In the genomic region with DNA sequence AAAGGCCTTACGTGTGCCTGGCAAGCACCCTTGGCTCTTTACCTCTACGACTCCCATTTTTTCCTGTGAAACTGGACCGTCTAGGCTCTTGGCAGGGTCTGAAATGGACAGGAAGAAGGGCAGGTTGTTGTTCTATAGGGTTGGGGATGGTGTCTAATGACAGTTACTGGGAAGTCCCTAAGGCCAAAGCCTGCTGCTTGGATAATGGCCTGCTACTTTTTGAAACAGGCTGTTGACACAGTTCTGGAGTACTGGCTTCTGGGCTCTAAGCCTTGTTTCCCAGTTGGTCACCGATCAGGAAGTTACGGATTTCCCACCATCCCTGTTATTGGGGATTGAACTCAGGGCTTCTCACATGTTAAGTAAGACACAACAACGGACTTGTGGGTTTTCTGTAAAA, we compare ENCODE assay signal across 9 mouse cellular contexts. TPM values are rescaled to one million over a fixed set of nuclear protein-coding genes. Genes with fewer than 3 reads are reported as not detected.
DNase-seq lines count a peak whose midpoint lies in the region; ATAC-seq lines count a peak whose summit lies in the region.
"Had no signal": no experiment of that assay in that cellular context is flagged by ENCODE, and none has a peak within 500 bp of the region (broad histone marks: within the 10 kb centered on the region; RNA-seq: fewer than 3 reads in every experiment).

No protein-coding gene starts in this region.

- no peak for ATAC-seq in heart, embryonic 16.5 days (replicated peaks; ENCODE audit: extremely low read depth, insufficient read depth, low FRiP score)
- no peak for ATAC-seq in hindbrain, embryonic 16.5 days
- no peak for ATAC-seq in midbrain, embryonic 14.5 days (ENCODE audit: low FRiP score, low TSS enrichment)

- H3K4me1 ChIP-seq in heart, embryonic 16.5 days (ENCODE audit: control insufficient read depth, insufficient read depth, low read length) = peaks cover 64% of the 10 kb centered on the region
- H3K4me1 ChIP-seq in brown adipose tissue, adult 24 weeks (ENCODE audit: control insufficient read depth, insufficient read depth, insufficient read length, low read length) = peaks cover 51% of the 10 kb centered on the region
- H3K4me1 ChIP-seq in hindbrain, embryonic 16.5 days (ENCODE audit: control insufficient read depth, insufficient read depth, low read depth, low read length) = peaks cover 66% of the 10 kb centered on the region
- H3K4me1 ChIP-seq in midbrain, embryonic 14.5 days (ENCODE audit: control insufficient read depth, insufficient read depth, low read length) = peaks cover 69% of the 10 kb centered on the region

- no peak overlapping the region for H3K4me3 ChIP-seq in heart, embryonic 16.5 days (ENCODE audit: low read length)
- peak overlapping the region; percentile 99 for H3K4me3 ChIP-seq in brown adipose tissue, adult 24 weeks (ENCODE audit: insufficient read depth, low read depth, low read length)
- H3K4me3 ChIP-seq in hindbrain, embryonic 16.5 days (ENCODE audit: low read length) = no peak overlapping the region
- H3K4me3 ChIP-seq in midbrain, embryonic 14.5 days (replicated peaks; ENCODE audit: low read depth, low read length) = no peak overlapping the region
- H3K4me3 ChIP-seq: limb, embryonic 12.5 days had no signal

- H3K36me3 ChIP-seq in heart, embryonic 16.5 days (ENCODE audit: control insufficient read depth, insufficient read depth) = peaks cover 2% of the 10 kb centered on the region; the same call in 1 of the 2 replicates
- H3K36me3 ChIP-seq in hindbrain, embryonic 16.5 days (ENCODE audit: control insufficient read depth, insufficient read depth, low read length) = no peaks in the 10 kb centered on the region
- no peaks in the 10 kb centered on the region for H3K36me3 ChIP-seq in midbrain, embryonic 14.5 days (ENCODE audit: control insufficient read depth, insufficient read depth, low read length)

- no peak for DNase-seq in heart, postnatal 36 days
- DNase-seq in midbrain, embryonic 14.5 days = no peak
- no peak for DNase-seq in urinary bladder, adult 18-20 months (ENCODE audit: low spot score in 2 of 2)
- DNase-seq in adrenal gland, adult (ENCODE audit: inconsistent age in 2 of 2, low spot score in 1 of 2) = no peak
- DNase-seq in cerebellum, postnatal 4 days (ENCODE audit: low spot score in 2 of 2) = no peak

- WGBS in heart, embryonic 16.5 days = 86% methylated on average over 6 of the region's 6 CpGs
- 86% methylated on average over 6 of the region's 6 CpGs for WGBS in hindbrain, embryonic 16.5 days
- 92% methylated on average over 6 of the region's 6 CpGs for WGBS in midbrain, embryonic 14.5 days

- H3K27ac ChIP-seq in heart, embryonic 16.5 days (ENCODE audit: low read length) = peak overlapping the region; percentile 47
- peak overlapping the region; percentile 80 for H3K27ac ChIP-seq in brown adipose tissue, adult 24 weeks (replicated peaks; ENCODE audit: low read depth, low read length)
- 0 out of 2 replicates have a peak overlapping the region, but pooled peaks have one; percentile 23 for H3K27ac ChIP-seq in hindbrain, embryonic 16.5 days (ENCODE audit: low read depth, low read length)
- H3K27ac ChIP-seq in midbrain, embryonic 14.5 days (replicated peaks; ENCODE audit: low read depth, low read length) = no peak overlapping the region
- H3K27ac ChIP-seq: limb, embryonic 12.5 days had no signal

- H3K9ac ChIP-seq in heart, embryonic 16.5 days (ENCODE audit: low read length) = no peak overlapping the region
- H3K9ac ChIP-seq in hindbrain, embryonic 16.5 days (ENCODE audit: low read depth, low read length) = no peak overlapping the region
- H3K9ac ChIP-seq in midbrain, embryonic 14.5 days (replicated peaks; ENCODE audit: low read length) = peak overlapping the region; percentile 23; the same call in 1 of the 2 replicates
- H3K9ac ChIP-seq: limb, embryonic 12.5 days had no signal

- intact Hi-C loops in heart, postnatal 36 days (cut with DNase I) = no loop called here

- H3K9me3 ChIP-seq in heart, embryonic 16.5 days (replicated peaks; ENCODE audit: control insufficient read depth, low read length) = no peaks in the 10 kb centered on the region
- no peaks in the 10 kb centered on the region for H3K9me3 ChIP-seq in hindbrain, embryonic 16.5 days (ENCODE audit: control insufficient read depth, low read length)
- no peaks in the 10 kb centered on the region for H3K9me3 ChIP-seq in midbrain, embryonic 14.5 days (ENCODE audit: control insufficient read depth, low read length)
- H3K9me3 ChIP-seq: limb, embryonic 12.5 days had no signal

- H3K27me3 ChIP-seq in heart, embryonic 16.5 days (ENCODE audit: control insufficient read depth, insufficient read depth, low read length) = no peaks in the 10 kb centered on the region
- H3K27me3 ChIP-seq in hindbrain, embryonic 16.5 days (replicated peaks; ENCODE audit: control insufficient read depth, insufficient read depth, low read length) = no peaks in the 10 kb centered on the region
- H3K27me3 ChIP-seq in midbrain, embryonic 14.5 days (ENCODE audit: control insufficient read depth, insufficient read depth, low read length) = no peaks in the 10 kb centered on the region
- H3K27me3 ChIP-seq: limb, embryonic 12.5 days had no signal

- H3K4me2 ChIP-seq in heart, embryonic 16.5 days (ENCODE audit: low read depth, low read length) = peak overlapping the region; percentile 18; the same call in 1 of the 2 replicates
- peak overlapping the region; percentile 68 for H3K4me2 ChIP-seq in hindbrain, embryonic 16.5 days (ENCODE audit: low read length)
- H3K4me2 ChIP-seq in midbrain, embryonic 14.5 days (ENCODE audit: low read length) = peak overlapping the region; percentile 89

RNA-seq across cellular contexts. Expression of a gene that starts 2.9 kb away (rescaled TPM):
- polyA plus RNA-seq in heart, embryonic 16.5 days (2015; fragmentation: Nextera tagmentation; extraction: Ambion mirVana) = 130 and 143 TPM in 2 replicates
- total RNA-seq in heart, postnatal 36 days (2021) = 1,000 to 10,000 TPM; 1,163 to 1,211 TPM
- 774 and 844 TPM in 2 replicates for polyA plus RNA-seq in brown adipose tissue, adult 24 weeks (2012; ENCODE audit: insufficient read depth, insufficient read length, missing spikeins)
- polyA plus RNA-seq in hindbrain, embryonic 16.5 days (2015; fragmentation: Nextera tagmentation; extraction: Ambion mirVana) = 218 and 239 TPM in 2 replicates
- 129 and 260 TPM in 2 replicates for polyA plus RNA-seq in midbrain, embryonic 14.5 days (2014; fragmentation: Nextera tagmentation; extraction: Ambion mirVana)

Comparison
In these comparisons a context has a peak if more than half of its experiments do, and no peak if none do; other contexts are left out.
1. H3K4me2 ChIP-seq: peak in every context shown above with its lines; median percentile 89 in midbrain, embryonic 14.5 days; 68 in hindbrain, embryonic 16.5 days; 18 in heart, embryonic 16.5 days.